ENCODE assay signal across 9 mouse cellular contexts in the genomic region with DNA sequence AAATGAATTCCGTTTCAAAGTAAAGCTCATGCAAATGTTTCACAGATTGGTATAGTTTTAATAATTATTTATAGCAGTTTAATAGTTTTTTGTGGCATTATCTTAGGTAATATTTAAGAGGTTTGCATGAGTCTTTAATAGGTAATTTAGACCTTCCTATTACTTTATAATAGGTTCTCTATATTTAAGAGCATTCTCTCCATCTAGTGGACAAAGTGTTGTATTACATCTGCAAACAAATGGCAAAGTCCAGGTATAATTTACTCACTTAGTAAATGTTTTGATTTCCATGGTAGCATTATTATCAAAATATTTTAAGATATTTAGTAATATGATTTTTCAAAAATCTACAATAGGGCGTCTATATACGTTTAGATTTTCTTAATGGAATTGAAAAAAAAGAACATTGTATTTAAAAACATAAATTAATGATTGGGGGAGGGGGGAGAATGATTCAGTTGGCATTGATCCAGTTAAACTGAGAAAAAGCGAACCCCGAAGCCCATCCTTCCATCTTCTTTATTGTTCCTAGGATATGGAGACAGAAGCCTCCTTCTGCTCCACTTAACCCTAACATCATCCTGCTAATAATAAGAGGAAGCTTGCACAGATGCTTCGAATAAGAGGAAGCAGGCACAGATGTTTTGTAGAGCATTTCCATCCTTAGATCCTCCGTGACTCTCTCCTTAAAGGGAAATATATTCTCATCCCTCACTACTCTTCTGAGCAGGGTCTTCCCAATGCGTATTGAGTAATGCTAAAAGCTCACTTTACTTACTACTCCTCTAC.
DNase-seq lines count a peak whose midpoint lies in the region; ATAC-seq and TF ChIP-seq lines count a peak whose summit lies in the region.
"Had no signal": no experiment of that assay in that cellular context is flagged by ENCODE, and none has a peak within 500 bp of the region (broad histone marks: within the 10 kb centered on the region; RNA-seq: fewer than 3 reads in every experiment).

No protein-coding gene starts in this region.

- ATAC-seq in intestine, postnatal 0 days, result no peak
- no peak for ATAC-seq in intestine, embryonic 16.5 days
- ATAC-seq in inflammation-experienced regulatory T-cells, adult 6 months, result peak; percentile 60

- no peak overlapping the region for H3K4me3 ChIP-seq in intestine, postnatal 0 days (ENCODE audit: low read depth, low read length)
- no peak overlapping the region for H3K4me3 ChIP-seq in intestine, embryonic 16.5 days (ENCODE audit: low read length)

- peak; percentile 55 for DNase-seq in CD4-positive, CD25-positive, alpha-beta regulatory T cell, adult 2 months (ENCODE audit: low read depth, low spot score)
- DNase-seq in NIH3T3 (ENCODE audit: low read depth), result peak; percentile 76
- DNase-seq in testis, postnatal 10 days (ENCODE audit: low spot score), result no peak
- DNase-seq in gastrocnemius, adult 8-10 months (ENCODE audit: low spot score in 2 of 2), result no peak
- DNase-seq in cerebellum, postnatal 25 days, result no peak
- DNase-seq: adrenal gland, postnatal 10 days had no signal

- H3K4me1 ChIP-seq in intestine, postnatal 0 days (replicated peaks; ENCODE audit: control insufficient read depth, insufficient read depth, low read length), result peaks cover 3% of the 10 kb centered on the region; the same call in 1 of the 2 replicates
- H3K4me1 ChIP-seq in intestine, embryonic 16.5 days (ENCODE audit: control insufficient read depth, insufficient read depth, low read length), result 0 out of 2 replicates have a peak, but pooled peaks cover 2% of the 10 kb centered on the region

- H3K27ac ChIP-seq in intestine, postnatal 0 days (ENCODE audit: low read depth, low read length), result no peak overlapping the region
- no peak overlapping the region for H3K27ac ChIP-seq in intestine, embryonic 16.5 days (ENCODE audit: low read length)

- H3K9ac ChIP-seq in intestine, postnatal 0 days (ENCODE audit: low read depth, low read length), result no peak overlapping the region
- H3K9ac ChIP-seq in intestine, embryonic 16.5 days (ENCODE audit: low read depth, low read length), result no peak overlapping the region

- H3K9me3 ChIP-seq in intestine, postnatal 0 days (ENCODE audit: control insufficient read depth), result no peaks in the 10 kb centered on the region
- no peaks in the 10 kb centered on the region for H3K9me3 ChIP-seq in intestine, embryonic 16.5 days (ENCODE audit: control insufficient read depth, low read length)

- peak; percentile 69 for TF ChIP-seq CTCF in intestine, postnatal 0 days (IDR thresholded peaks at IDR 0.05; ENCODE audit: low read depth)

- no peak overlapping the region for H3K4me2 ChIP-seq in intestine, postnatal 0 days (replicated peaks; ENCODE audit: low read depth)
- no peak overlapping the region for H3K4me2 ChIP-seq in intestine, embryonic 16.5 days (ENCODE audit: low read depth, low read length)

- no peaks in the 10 kb centered on the region for H3K27me3 ChIP-seq in intestine, postnatal 0 days (replicated peaks; ENCODE audit: control insufficient read depth, insufficient read depth, low read length)
- H3K27me3 ChIP-seq in intestine, embryonic 16.5 days (replicated peaks; ENCODE audit: control insufficient read depth, insufficient read depth, low read length), result no peaks in the 10 kb centered on the region

- 41% methylated on average over 8 of the region's 8 CpGs for WGBS in intestine, postnatal 0 days
- WGBS in intestine, embryonic 16.5 days, result 37% methylated on average over 8 of the region's 8 CpGs

- H3K36me3 ChIP-seq in intestine, postnatal 0 days (ENCODE audit: control insufficient read depth, insufficient read depth), result no peaks in the 10 kb centered on the region
- H3K36me3 ChIP-seq in intestine, embryonic 16.5 days (ENCODE audit: control insufficient read depth, insufficient read depth, low read length), result no peaks in the 10 kb centered on the region

Comparison
In these comparisons a context has a peak if more than half of its experiments do, and no peak if none do; other contexts are left out.
1. DNase-seq: peak in CD4-positive, CD25-positive, alpha-beta regulatory T cell, adult 2 months (single experiment) and NIH3T3 (single experiment); none in testis, postnatal 10 days (single experiment), gastrocnemius, adult 8-10 months (0 of 2) and cerebellum, postnatal 25 days (0 of 2).